Mouse (Mus musculus) midbrain, embryonic 12.5 days (tissue): ENCODE measurements around the gene Tecpr2. TPM values are rescaled to one million over a fixed set of nuclear protein-coding genes. Genes with fewer than 3 reads are reported as not detected.

ENCODE experiments used
- ATAC-seq: fragments of 200-750 bp; cut with Nextera tagmentation; 2 replicates; pipeline ENCODE4 v1.8.0; 2017; ENCODE audit warnings: low read depth, moderate TSS enrichment, moderate library complexity; ENCODE audit not compliant: low FRiP score
- H3K27ac ChIP-seq: fragments of 300-500 bp; sonication (generic); replicated peaks from 2 replicates; pipeline ENCODE4 v1.5.1; 2016; ENCODE audit warnings: mild to moderate bottlenecking
- H3K27me3 ChIP-seq: fragments of 300-500 bp; sonication (generic); 2 replicates; pipeline ENCODE4 v1.6.1; 2016; ENCODE audit warnings: mild to moderate bottlenecking
- H3K36me3 ChIP-seq: fragments of 300-500 bp; sonication (generic); 2 replicates; pipeline ENCODE4 v1.6.1; 2016
- H3K4me1 ChIP-seq: fragments of 300-500 bp; sonication (generic); 2 replicates; pipeline ENCODE4 v1.6.1; 2016
- H3K4me2 ChIP-seq: fragments of 300-500 bp; sonication (generic); replicated peaks from 2 replicates; pipeline ENCODE4 v1.6.1; 2016; ENCODE audit warnings: mild to moderate bottlenecking, moderate library complexity
- H3K4me3 ChIP-seq: fragments of 300-500 bp; sonication (generic); 2 replicates; pipeline ENCODE4 v1.5.1; 2016; ENCODE audit warnings: mild to moderate bottlenecking
- H3K9ac ChIP-seq: fragments of 300-500 bp; sonication (generic); replicated peaks from 2 replicates; pipeline ENCODE4 v1.6.1; 2016; ENCODE audit warnings: mild to moderate bottlenecking, moderate library complexity
- H3K9me3 ChIP-seq: fragments of 300-500 bp; sonication (generic); 2 replicates; pipeline ENCODE4 v1.6.1; 2016; ENCODE audit warnings: mild to moderate bottlenecking
- WGBS: fragments of 180-500 bp; shearing (Covaris S2); methylation state at CpG from one replicate; pipeline ENCODE4 v1.1.7; 2016; 5-methylcytosine and 5-hydroxymethylcytosine counted together
- polyA plus RNA-seq: library from polyadenylated mRNA; unstranded; fragments of >200 nt; fragmentation: Nextera tagmentation; extraction: Ambion mirVana; gene quantifications from 2 replicates; pipeline ENCODE4 v1.2.1, GENCODE M21; 2016

Gene Tecpr2
- polyA plus RNA-seq, 1 experiment from 2014 or later, result 7.5 TPM

DNA sequence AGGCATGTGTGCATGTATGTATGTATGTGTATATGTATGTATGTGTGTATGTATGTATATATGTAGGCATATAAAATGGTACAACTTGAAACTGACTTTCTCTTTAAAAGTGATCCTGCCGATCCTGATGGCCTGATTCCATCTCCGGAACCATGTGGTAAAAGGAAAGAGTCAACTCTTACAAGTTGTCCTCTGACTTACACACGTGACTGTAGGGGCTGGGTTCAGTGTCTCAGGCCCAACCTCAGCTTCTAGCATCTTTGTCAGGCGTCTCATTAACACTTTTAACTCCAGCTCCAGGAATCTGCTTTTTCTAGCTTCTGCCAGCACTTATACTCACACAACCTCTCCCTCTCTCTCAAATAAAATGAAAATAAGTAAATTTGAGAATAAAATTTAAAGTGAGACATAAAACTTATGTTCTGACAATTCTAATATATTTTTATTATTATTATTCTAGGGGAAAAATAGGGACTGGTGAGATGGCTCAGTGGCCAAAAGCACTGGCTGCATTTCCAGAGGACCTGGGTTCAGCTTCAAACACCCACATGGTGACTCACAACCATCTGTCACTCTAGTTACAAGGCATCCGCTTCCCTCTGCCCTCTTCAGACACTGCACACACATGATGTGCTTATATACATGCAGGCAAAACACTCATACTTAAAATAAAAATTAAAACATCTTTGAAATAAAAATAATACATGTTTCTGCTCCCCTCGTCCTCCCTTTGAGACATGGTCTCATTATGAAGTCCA, 63.7 kb downstream of the Tecpr2 start:
- no peak for ATAC-seq
- Histone ChIP-seq H3K27me3 (no peaks in the 10 kb centered on the region), H3K36me3 (peaks cover 40% of the 10 kb centered on the region), H3K4me2 (no peak overlapping the region), H3K9me3 (no peaks in the 10 kb centered on the region), H3K4me1 (no peaks in the 10 kb centered on the region), H3K27ac (no peak overlapping the region), H3K9ac (no peak overlapping the region), H3K4me3 (no peak overlapping the region)
- 84% methylated on average over 6 of the region's 6 CpGs for WGBS

DNA sequence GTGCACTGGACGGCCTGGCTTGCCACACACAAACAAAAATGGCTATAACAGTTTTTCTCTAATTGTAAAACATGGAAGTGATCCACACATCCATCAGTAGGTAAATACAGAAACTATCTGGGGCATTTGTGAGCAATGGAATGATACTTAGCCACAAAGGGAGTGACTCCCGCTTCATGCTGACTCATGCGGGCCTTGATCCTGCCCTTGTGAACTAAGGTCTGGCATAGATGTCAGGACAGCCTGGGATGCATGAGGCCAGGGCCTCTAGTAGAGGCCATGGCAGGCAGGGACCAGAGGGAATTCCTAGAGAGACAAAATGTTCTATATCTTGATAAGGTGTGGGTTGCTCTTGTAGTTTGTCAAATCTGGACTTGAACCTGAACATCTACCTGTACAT, 64.4 kb downstream of the Tecpr2 start:
- Histone ChIP-seq H3K36me3 (peaks cover 34% of the 10 kb centered on the region), H3K9ac (no peak overlapping the region), H3K27me3 (no peaks in the 10 kb centered on the region), H3K4me3 (no peak overlapping the region), H3K4me2 (no peak overlapping the region), H3K9me3 (no peaks in the 10 kb centered on the region), H3K4me1 (no peaks in the 10 kb centered on the region), H3K27ac (no peak overlapping the region)
- ATAC-seq, result no peak
- 84% methylated on average over 3 of the region's 3 CpGs for WGBS

DNA sequence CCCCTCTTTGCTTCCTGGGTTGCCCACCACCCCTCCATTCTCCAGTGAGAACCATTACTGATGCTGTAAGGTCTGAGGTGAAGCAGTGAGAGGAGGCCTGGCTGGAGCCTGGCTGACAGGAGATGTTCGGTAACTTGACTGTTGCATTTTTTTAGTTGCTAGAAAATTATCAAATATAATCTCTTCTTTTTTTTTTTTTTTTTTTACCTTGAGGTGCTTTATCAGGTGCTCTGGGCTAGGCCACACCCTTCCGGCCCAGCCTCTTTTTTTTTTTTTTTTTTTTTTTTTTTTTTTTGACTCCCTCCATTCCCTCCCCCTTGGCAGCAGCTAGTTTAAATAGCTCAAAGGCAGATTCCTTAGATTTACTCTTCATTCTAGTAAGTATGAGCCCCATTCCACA, 64.8 kb downstream of the Tecpr2 start:
- Histone ChIP-seq H3K27me3 (no peaks in the 10 kb centered on the region), H3K36me3 (peaks cover 31% of the 10 kb centered on the region), H3K4me3 (no peak overlapping the region), H3K4me1 (no peaks in the 10 kb centered on the region), H3K4me2 (no peak overlapping the region), H3K27ac (no peak overlapping the region), H3K9me3 (no peaks in the 10 kb centered on the region), H3K9ac (no peak overlapping the region)
- no peak for ATAC-seq
- 87% methylated on average over 2 of the region's 2 CpGs for WGBS

DNA sequence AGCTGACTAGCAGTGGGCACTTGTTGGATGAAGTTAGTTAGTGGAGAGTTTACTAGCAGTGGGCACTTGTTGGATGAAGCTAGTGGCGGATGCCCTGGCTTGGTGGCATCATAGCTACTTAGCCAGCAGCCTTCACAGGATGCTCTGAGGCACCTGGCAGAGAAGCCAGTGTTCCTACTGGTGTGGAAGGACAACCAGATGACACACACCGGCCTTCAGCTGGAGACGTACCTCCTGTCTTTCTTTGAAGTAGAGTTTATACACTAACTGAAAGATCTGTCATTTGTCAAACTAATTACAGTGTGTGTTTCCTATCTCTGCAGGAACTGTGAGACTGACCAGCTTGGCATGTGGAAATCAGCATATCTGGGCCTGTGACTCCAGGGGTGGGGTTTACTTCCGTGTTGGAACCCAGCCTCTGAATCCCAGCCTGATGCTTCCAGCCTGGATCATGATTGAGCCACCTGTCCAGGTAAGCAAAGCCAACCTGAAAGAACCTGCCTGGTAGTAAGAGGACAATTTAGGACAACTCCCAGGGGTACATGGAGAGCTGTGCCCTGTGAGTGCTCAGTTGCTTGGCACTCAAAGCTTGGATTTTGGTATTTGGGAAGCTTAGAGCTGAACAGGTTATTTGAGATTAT, 65.4 kb downstream of the Tecpr2 start:
- H3K4me3 ChIP-seq, result no peak overlapping the region
- H3K4me2 ChIP-seq, result no peak overlapping the region
- H3K27me3 ChIP-seq, result no peaks in the 10 kb centered on the region
- no peak overlapping the region for H3K9ac ChIP-seq
- peaks cover 32% of the 10 kb centered on the region for H3K36me3 ChIP-seq
- no peaks in the 10 kb centered on the region for H3K4me1 ChIP-seq
- no peak for ATAC-seq
- H3K9me3 ChIP-seq, result no peaks in the 10 kb centered on the region
- H3K27ac ChIP-seq, result no peak overlapping the region
- WGBS, result 86% methylated on average over 4 of the region's 4 CpGs

DNA sequence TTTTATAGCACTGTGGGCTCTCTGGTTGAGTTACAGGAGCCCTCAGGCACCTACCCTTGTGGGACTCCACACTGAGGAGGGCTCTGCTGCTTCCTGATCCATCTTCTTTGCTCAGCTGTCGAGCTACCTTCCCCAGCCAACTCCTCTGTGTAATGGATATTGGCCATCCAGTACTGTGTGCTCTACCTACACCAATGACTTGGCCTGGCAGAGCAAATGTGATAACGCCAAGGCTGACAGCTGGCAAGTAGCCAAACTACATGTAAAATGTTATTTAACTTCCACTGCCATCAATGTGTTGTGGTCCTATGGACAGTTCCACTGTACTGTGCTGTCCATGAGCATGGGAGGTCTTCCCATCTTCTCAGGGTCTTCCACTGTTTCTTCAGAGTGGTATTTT, 72.9 kb downstream of the Tecpr2 start:
- 89% methylated on average over 2 of the region's 2 CpGs for WGBS
- Histone ChIP-seq H3K9me3 (no peaks in the 10 kb centered on the region), H3K27me3 (no peaks in the 10 kb centered on the region), H3K27ac (no peak overlapping the region), H3K4me1 (no peaks in the 10 kb centered on the region), H3K36me3 (peaks cover 35% of the 10 kb centered on the region), H3K9ac (no peak overlapping the region), H3K4me2 (no peak overlapping the region), H3K4me3 (no peak overlapping the region)
- no peak for ATAC-seq

DNA sequence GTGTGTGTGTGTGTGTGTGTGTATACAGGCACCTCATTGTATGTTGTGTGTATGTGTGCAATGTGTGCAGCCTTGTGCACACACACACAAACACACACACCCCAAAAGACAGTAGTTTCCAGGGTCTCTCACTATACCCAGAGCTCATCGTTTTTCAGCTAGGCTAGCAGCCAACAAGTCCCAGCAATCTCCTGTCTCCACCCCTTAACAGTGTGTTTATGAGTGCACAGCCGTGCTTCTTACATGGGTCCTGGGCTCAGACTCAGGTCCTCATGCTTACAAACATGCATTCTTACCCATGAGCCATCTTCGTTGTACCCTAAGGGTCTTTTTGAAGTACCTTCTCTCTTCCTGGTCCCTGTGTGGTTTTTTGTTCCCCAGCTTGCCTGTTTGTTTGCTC, 76.4 kb downstream of the Tecpr2 start:
- WGBS, result 86% methylated on average over 3 of the region's 3 CpGs
- Histone ChIP-seq H3K27ac (no peak overlapping the region), H3K4me1 (no peaks in the 10 kb centered on the region), H3K4me3 (no peak overlapping the region), H3K36me3 (peaks cover 47% of the 10 kb centered on the region), H3K27me3 (no peaks in the 10 kb centered on the region), H3K4me2 (no peak overlapping the region), H3K9ac (no peak overlapping the region; the same call in 1 of the 2 replicates), H3K9me3 (no peaks in the 10 kb centered on the region)
- ATAC-seq, result no peak

DNA sequence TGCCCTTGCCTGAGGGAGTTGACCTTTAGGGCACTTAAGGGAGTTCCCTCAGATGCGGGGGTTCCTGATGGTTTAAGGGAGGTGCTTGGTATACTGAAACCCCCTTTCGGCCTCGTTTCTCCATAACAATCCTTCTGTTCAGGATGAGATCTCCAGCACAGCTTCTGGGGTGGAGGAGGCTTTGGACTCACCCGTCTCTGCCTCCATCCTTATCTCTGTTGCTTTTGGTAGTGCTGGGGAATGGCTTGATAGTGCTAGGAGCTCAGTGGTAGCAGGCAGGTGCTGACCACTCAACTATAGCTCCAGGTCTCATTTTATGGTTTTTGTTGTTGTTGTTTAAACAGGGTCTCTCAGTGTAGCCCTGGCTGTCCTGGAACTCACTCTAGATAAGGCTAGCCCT, 77.0 kb downstream of the Tecpr2 start:
- Histone ChIP-seq H3K9me3 (no peaks in the 10 kb centered on the region), H3K27ac (no peak overlapping the region), H3K4me2 (no peak overlapping the region), H3K4me1 (no peaks in the 10 kb centered on the region), H3K4me3 (no peak overlapping the region), H3K9ac (no peak overlapping the region), H3K27me3 (no peaks in the 10 kb centered on the region), H3K36me3 (peaks cover 48% of the 10 kb centered on the region)
- 90% methylated on average over 4 of the region's 4 CpGs for WGBS
- no peak for ATAC-seq

DNA sequence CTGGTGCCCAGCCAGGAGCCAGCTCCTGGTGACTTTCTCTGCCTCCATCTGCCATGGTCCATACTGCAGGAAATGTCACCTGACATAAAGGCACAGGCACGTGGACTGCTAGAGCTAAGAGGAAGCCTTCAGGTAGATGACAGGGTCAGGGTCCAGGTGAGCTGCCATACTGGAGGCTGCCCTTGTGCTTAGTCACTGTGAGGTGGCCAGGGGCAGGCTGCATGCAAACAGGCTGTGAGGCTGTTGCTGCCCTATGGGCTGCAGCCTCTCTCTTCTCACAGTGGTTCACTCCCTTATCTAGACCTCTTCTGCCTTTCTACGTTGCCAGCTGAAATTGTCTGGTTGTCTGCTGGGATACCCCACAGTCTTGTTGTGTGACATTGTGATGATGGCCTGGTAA, 78.1 kb downstream of the Tecpr2 start:
- no peak overlapping the region for H3K9ac ChIP-seq
- no peaks in the 10 kb centered on the region for H3K4me1 ChIP-seq
- no peaks in the 10 kb centered on the region for H3K27me3 ChIP-seq
- no peak overlapping the region for H3K4me3 ChIP-seq
- H3K36me3 ChIP-seq, result peaks cover 40% of the 10 kb centered on the region
- H3K27ac ChIP-seq, result no peak overlapping the region
- H3K9me3 ChIP-seq, result no peaks in the 10 kb centered on the region
- ATAC-seq, result no peak
- 97% methylated on average over 2 of the region's 2 CpGs for WGBS
- H3K4me2 ChIP-seq, result no peak overlapping the region

DNA sequence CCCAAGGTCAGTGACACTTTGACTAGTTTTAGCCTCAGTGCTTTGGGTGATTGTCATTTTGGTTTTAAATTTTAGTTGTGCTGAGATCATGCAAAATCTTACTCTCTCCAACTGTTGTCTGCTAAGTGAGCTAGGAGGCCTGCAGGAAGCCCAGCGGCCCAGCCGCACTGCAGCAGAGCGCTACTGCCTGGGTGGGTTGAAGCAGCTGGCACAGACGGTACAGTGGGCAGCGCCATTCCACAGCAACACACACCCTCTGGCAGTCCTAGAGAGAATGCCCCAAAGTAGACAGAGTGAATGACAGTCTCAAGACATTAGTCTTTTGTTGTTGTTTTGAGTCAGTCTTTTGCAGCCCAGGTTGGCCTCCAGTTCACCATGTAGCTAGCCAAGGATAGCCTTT, 81.3 kb downstream of the Tecpr2 start:
- WGBS, result 97% methylated on average over 5 of the region's 5 CpGs
- H3K36me3 ChIP-seq, result peaks cover 59% of the 10 kb centered on the region
- ATAC-seq, result no peak

DNA sequence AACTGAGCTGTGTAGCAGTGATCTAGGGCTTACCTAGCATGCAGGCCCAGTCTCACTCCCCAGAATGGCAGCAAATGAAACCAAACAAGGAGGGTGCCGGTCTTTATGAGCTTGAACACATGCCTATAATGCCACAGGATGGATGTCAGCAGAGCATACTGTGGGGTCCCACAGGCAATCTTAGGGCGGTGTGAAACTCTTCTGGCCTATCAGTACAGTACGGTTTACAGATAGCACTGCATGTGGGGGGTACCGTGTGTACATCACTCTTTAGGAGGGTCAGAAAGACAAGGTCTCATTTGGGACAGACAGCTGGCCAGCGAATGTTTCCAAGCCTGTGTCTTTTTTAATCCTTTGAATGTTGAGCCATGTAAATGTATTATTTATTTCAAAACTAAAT, 82.9 kb downstream of the Tecpr2 start:
- Histone ChIP-seq H3K27me3 (no peaks in the 10 kb centered on the region), H3K4me3 (no peak overlapping the region), H3K4me2 (no peak overlapping the region), H3K9ac (no peak overlapping the region), H3K27ac (no peak overlapping the region), H3K4me1 (no peaks in the 10 kb centered on the region), H3K9me3 (no peaks in the 10 kb centered on the region), H3K36me3 (peaks cover 73% of the 10 kb centered on the region)
- WGBS, result 94% methylated on average over 5 of the region's 5 CpGs
- no peak for ATAC-seq

More for the DNA sequence above, 81.3 kb downstream of the Tecpr2 start:
- Histone ChIP-seq H3K9ac (no peak overlapping the region), H3K4me2 (no peak overlapping the region), H3K4me3 (0 out of 2 replicates have a peak overlapping the region, but pooled peaks have one; percentile 2), H3K9me3 (no peaks in the 10 kb centered on the region), H3K4me1 (no peaks in the 10 kb centered on the region), H3K27me3 (no peaks in the 10 kb centered on the region), H3K27ac (no peak overlapping the region)

DNA sequence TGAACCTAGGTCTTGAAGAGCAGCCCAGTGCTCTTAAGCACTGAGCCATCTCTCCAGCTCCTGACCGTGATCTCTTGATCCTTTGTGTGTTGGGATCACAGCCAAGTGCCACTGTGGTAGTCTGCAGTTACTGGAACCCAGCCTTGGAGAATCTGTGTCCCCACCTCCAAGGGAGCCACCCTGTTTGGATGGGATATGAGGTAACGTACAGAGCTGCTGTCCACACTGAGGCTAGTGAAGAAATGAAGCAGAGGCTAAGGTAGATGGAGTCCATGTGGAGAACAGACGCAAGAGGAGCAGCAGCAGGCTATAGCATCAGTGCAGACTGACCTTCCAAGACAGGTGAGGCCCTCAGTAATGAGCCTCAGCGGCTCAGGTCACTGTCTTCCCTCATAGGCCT, 84.8 kb downstream of the Tecpr2 start:
- H3K4me1 ChIP-seq, result peaks cover 9% of the 10 kb centered on the region
- no peak overlapping the region for H3K27ac ChIP-seq
- no peaks in the 10 kb centered on the region for H3K27me3 ChIP-seq
- no peak overlapping the region for H3K4me2 ChIP-seq
- no peak overlapping the region for H3K9ac ChIP-seq
- no peak overlapping the region for H3K4me3 ChIP-seq
- no peak for ATAC-seq
- H3K9me3 ChIP-seq, result no peaks in the 10 kb centered on the region
- peaks cover 64% of the 10 kb centered on the region for H3K36me3 ChIP-seq
- WGBS, result 98% methylated on average over 4 of the region's 4 CpGs

DNA sequence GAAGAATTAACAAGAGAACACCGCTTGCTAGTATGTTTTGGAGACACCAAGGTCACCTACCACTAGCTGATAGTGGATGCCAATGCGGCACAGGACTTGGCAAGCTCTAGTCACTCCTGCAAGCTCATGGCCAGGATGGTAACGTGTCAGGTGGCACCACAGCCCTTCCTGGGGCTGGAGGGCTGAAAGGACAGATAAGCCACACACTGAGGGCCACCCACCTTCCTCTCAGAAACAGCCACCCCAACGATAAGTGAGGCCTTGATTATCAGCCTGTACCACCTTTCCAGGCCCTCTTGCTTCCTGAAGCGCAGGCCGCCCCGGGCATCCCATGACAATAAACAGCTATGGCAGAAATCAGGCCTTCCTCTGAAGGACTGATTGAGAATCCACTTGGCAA, 85.2 kb downstream of the Tecpr2 start:
- WGBS, result 96% methylated on average over 7 of the region's 7 CpGs
- Histone ChIP-seq H3K4me2 (no peak overlapping the region), H3K4me1 (peaks cover 12% of the 10 kb centered on the region), H3K36me3 (peaks cover 59% of the 10 kb centered on the region), H3K9me3 (no peaks in the 10 kb centered on the region), H3K9ac (no peak overlapping the region), H3K27ac (no peak overlapping the region), H3K27me3 (no peaks in the 10 kb centered on the region), H3K4me3 (no peak overlapping the region)
- ATAC-seq, result no peak
